Mouse (Mus musculus): ENCODE data around the gene Prkar2a. TPM values are rescaled to one million over a fixed set of nuclear protein-coding genes. Genes with fewer than 3 reads are reported as not detected.

The Prkar2a gene
- polyA plus RNA-seq, 1 experiment: 0.21 TPM

GRCm38 (mm10) chr9:108689993-108690392, 879 bp downstream of the Prkar2a start:
- Histone ChIP-seq H3K4me1 (ENCODE audit: control insufficient read depth) (peaks cover 32% of the 10 kb centered on the region), H3K9me3 (ENCODE audit: control insufficient read depth, low read length) (no peaks in the 10 kb centered on the region), H3K36me3 (ENCODE audit: control insufficient read depth) (no peaks in the 10 kb centered on the region), H3K4me3 (replicated peaks) (no peak overlapping the region), H3K27me3 (ENCODE audit: control insufficient read depth) (peaks cover 35% of the 10 kb centered on the region)
- TF ChIP-seq GATA1 (IDR thresholded peaks at IDR 0.05; ENCODE audit: low read length) (no peak), TAL1 (IDR thresholded peaks at IDR 0.05; ENCODE audit: low read length) (no peak)

GRCm38 (mm10) chr9:108690914-108691313, 1.8 kb downstream of the Prkar2a start:
- peaks cover 35% of the 10 kb centered on the region for H3K27me3 ChIP-seq (ENCODE audit: control insufficient read depth)
- H3K36me3 ChIP-seq (ENCODE audit: control insufficient read depth): no peaks in the 10 kb centered on the region
- H3K9me3 ChIP-seq (ENCODE audit: control insufficient read depth, low read length): no peaks in the 10 kb centered on the region
- peaks cover 32% of the 10 kb centered on the region for H3K4me1 ChIP-seq (ENCODE audit: control insufficient read depth)
- TF ChIP-seq TAL1 (IDR thresholded peaks at IDR 0.05; ENCODE audit: low read length): no peak
- TF ChIP-seq GATA1 (IDR thresholded peaks at IDR 0.05; ENCODE audit: low read length): no peak
- no peak overlapping the region for H3K4me3 ChIP-seq (replicated peaks)

DNA sequence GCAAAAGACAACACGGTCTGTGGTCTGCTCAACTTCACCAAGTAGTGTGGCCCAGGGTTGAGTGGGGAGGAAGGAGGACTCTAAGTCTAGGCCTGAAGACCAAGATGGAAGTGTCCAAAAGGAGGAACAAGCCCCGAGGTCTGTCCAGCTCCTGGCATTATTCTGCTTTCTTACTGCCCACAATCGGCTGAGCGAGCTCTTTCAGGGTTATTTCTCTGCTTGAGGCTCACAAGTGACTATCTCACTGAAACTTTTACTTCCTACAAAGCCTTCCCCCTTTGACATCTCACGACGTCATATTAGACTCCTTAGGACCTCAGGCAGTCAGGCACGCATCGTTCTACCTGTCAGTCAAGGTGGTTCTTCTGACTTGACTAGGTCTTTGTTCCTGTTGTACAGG, 2.3 kb downstream of the Prkar2a start:
- H3K4me1 ChIP-seq (ENCODE audit: control insufficient read depth): peaks cover 32% of the 10 kb centered on the region

DNA sequence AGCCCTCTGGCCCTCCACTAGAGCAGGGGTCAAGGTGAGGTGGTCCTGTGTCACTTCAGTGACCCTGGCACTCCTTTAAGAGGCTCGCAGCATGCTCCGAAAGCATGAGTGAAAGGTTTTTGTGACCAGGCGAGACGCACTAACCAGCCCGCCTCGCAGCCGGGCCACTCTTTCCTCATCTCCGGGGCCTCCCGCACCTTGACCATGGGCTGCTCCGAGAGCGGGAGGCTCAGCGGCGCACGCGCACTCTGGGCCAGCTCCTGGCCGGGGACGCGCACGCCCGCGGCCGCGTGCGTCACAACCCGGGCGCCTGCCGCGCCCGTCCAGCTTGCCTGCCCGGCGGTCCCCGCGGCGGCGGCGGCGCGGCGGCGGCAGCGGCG, 2.7 kb downstream of the Prkar2a start:
- no peak for TF ChIP-seq GATA1 (IDR thresholded peaks at IDR 0.05; ENCODE audit: low read length)
- no peak for TF ChIP-seq TAL1 (IDR thresholded peaks at IDR 0.05; ENCODE audit: low read length)
- Histone ChIP-seq H3K36me3 (ENCODE audit: control insufficient read depth) (no peaks in the 10 kb centered on the region), H3K4me1 (ENCODE audit: control insufficient read depth) (peaks cover 32% of the 10 kb centered on the region), H3K9me3 (ENCODE audit: control insufficient read depth, low read length) (no peaks in the 10 kb centered on the region), H3K27me3 (ENCODE audit: control insufficient read depth) (peaks cover 35% of the 10 kb centered on the region), H3K4me3 (replicated peaks) (peak overlapping the region; percentile 81)

More for the DNA sequence above, 2.3 kb downstream of the Prkar2a start:
- H3K36me3 ChIP-seq (ENCODE audit: control insufficient read depth): no peaks in the 10 kb centered on the region
- H3K9me3 ChIP-seq (ENCODE audit: control insufficient read depth, low read length): no peaks in the 10 kb centered on the region
- peaks cover 35% of the 10 kb centered on the region for H3K27me3 ChIP-seq (ENCODE audit: control insufficient read depth)
- TF ChIP-seq TAL1 (IDR thresholded peaks at IDR 0.05; ENCODE audit: low read length) (no peak), GATA1 (IDR thresholded peaks at IDR 0.05; ENCODE audit: low read length) (no peak)
- H3K4me3 ChIP-seq (replicated peaks): peak overlapping the region; percentile 81

DNA sequence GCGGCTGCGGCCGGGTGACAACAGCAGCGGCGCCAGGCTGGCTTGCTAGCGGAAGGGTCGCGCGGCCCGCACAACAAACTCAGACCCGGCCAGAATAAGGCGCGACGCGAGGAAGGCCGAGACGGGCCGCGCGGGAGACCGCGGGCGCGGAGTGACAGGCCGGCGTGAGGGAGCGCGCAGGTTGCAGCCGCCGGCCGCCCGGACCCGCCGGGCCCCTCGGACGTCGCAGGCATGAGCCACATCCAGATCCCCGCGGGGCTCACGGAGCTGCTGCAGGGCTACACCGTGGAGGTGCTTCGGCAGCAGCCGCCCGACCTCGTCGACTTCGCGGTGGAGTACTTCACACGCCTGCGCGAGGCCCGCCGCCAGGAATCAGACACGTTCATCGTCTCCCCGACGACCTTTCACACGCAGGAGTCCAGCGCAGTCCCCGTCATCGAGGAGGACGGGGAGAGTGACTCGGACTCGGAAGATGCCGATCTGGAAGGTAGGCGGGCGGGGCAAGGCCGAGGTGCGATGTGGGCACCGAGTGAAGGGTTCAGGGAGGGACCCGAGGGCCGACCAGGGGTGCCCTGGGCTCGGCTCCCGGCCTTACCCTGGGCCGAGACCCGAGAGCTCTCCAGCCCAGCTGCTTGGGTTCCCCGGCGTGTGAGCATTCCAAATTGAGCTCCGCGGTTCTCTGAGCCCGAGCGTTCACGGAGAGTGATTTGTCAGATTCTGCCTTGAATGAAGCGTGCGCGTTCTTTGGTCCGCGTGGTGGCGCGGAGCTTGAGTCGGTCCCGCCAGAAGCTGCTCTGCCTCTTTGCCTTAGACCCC, 3.3 kb downstream of the Prkar2a start:
- H3K4me1 ChIP-seq (ENCODE audit: control insufficient read depth): peaks cover 28% of the 10 kb centered on the region

DNA sequence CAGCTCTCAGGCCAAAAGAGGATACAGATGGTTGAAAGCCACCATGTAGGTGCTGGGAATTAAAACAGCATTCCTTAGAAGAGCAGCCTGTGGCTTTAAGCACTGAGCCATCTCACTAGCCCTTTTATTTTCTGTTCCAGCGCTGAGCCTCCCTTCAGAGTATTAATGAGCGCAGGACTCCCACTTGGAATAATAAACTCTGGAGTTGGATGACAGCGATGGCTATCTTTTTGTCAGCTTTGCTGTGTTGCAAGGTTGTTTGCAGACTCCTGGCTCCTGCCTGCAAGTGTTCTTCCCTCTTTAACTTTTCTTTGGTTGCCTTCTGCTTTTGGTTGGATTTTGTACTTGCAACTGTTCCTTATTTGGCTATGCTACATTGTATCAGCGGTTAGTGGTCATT, 4.8 kb downstream of the Prkar2a start:
- H3K9me3 ChIP-seq (ENCODE audit: control insufficient read depth, low read length): no peaks in the 10 kb centered on the region
- H3K36me3 ChIP-seq (ENCODE audit: control insufficient read depth): peaks cover 4% of the 10 kb centered on the region
- no peak overlapping the region for H3K4me3 ChIP-seq (replicated peaks)
- TF ChIP-seq GATA1 (IDR thresholded peaks at IDR 0.05; ENCODE audit: low read length) (no peak), TAL1 (IDR thresholded peaks at IDR 0.05; ENCODE audit: low read length) (no peak)
- H3K27me3 ChIP-seq (ENCODE audit: control insufficient read depth): peaks cover 35% of the 10 kb centered on the region
- peaks cover 28% of the 10 kb centered on the region for H3K4me1 ChIP-seq (ENCODE audit: control insufficient read depth)

More for the DNA sequence above, 3.3 kb downstream of the Prkar2a start:
- TF ChIP-seq GATA1 (IDR thresholded peaks at IDR 0.05; ENCODE audit: low read length): no peak
- no peak for TF ChIP-seq TAL1 (IDR thresholded peaks at IDR 0.05; ENCODE audit: low read length)
- H3K4me3 ChIP-seq (replicated peaks): peak overlapping the region; percentile 81
- H3K27me3 ChIP-seq (ENCODE audit: control insufficient read depth): peaks cover 35% of the 10 kb centered on the region
- H3K9me3 ChIP-seq (ENCODE audit: control insufficient read depth, low read length): no peaks in the 10 kb centered on the region
- no peaks in the 10 kb centered on the region for H3K36me3 ChIP-seq (ENCODE audit: control insufficient read depth)

GRCm38 (mm10) chr9:108694533-108694932, 5.4 kb downstream of the Prkar2a start:
- Histone ChIP-seq H3K9me3 (ENCODE audit: control insufficient read depth, low read length) (no peaks in the 10 kb centered on the region), H3K36me3 (ENCODE audit: control insufficient read depth) (peaks cover 4% of the 10 kb centered on the region), H3K4me1 (ENCODE audit: control insufficient read depth) (peaks cover 28% of the 10 kb centered on the region), H3K4me3 (replicated peaks) (no peak overlapping the region), H3K27me3 (ENCODE audit: control insufficient read depth) (peaks cover 35% of the 10 kb centered on the region)
- TF ChIP-seq TAL1 (IDR thresholded peaks at IDR 0.05; ENCODE audit: low read length) (no peak), GATA1 (IDR thresholded peaks at IDR 0.05; ENCODE audit: low read length) (no peak)

- Histone ChIP-seq H3K4me3 (replicated peaks) (no peak overlapping the region), H3K9me3 (ENCODE audit: control insufficient read depth, low read length) (no peaks in the 10 kb centered on the region), H3K36me3 (ENCODE audit: control insufficient read depth) (peaks cover 4% of the 10 kb centered on the region), H3K27me3 (ENCODE audit: control insufficient read depth) (no peaks in the 10 kb centered on the region), H3K4me1 (ENCODE audit: control insufficient read depth) (no peaks in the 10 kb centered on the region; the same call in 1 of the 2 replicates)
- TF ChIP-seq GATA1 (IDR thresholded peaks at IDR 0.05; ENCODE audit: low read length): no peak
These were observed 13.4 kb downstream of the Prkar2a start for GRCm38 (mm10) chr9:108702476-108702875.

DNA sequence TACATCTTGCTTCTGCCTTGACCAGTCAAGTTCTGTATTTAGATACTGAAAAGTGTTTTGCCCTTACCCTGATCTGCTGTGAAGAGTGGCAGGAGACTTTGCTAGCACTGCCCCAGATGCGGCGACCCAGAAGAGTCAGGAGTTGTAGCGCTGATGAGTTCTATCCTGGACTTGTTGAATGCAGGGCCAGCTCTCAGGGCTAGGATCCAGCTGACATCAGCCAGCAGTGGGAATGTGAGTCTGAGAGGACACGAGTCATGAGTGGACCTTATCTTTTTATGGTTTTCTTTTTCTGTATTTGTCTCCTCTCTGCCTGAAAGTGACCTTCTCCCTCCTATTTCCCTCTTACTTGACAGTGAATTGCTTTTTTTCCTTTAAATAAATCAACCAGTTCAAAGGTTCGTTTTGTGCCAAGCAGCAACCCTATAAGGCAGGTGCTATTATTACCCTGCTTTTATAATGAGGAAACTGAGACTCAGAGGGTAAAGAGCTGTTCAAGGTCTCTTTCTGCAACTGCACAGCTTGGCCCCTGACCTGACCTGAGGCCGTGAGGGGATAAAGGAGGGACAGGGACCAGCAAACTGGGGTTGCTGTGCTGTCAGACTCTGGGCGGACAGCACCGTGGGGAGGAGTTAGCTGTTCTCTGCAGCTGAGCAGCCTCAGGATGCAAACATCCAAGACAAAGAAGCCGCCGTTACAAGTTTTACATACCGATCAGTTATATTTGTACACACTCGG, 14.4 kb downstream of the Prkar2a start:
- Histone ChIP-seq H3K4me1 (ENCODE audit: control insufficient read depth) (no peaks in the 10 kb centered on the region; the same call in 1 of the 2 replicates), H3K4me3 (replicated peaks) (no peak overlapping the region), H3K9me3 (ENCODE audit: control insufficient read depth, low read length) (no peaks in the 10 kb centered on the region), H3K27me3 (ENCODE audit: control insufficient read depth) (no peaks in the 10 kb centered on the region), H3K36me3 (ENCODE audit: control insufficient read depth) (no peaks in the 10 kb centered on the region)
- TF ChIP-seq TAL1 (IDR thresholded peaks at IDR 0.05; ENCODE audit: low read length) (no peak), GATA1 (IDR thresholded peaks at IDR 0.05; ENCODE audit: low read length) (no peak)

All from erythroblast, embryonic 14.5 days (primary cell).